Mouse (Mus musculus) forebrain, postnatal 0 days (tissue): ENCODE measurements at regions not wholly inside any gene's neighbourhood (a gene's known extent, or its start where the extent isn't known, plus 50 kb on each side); places are given as distances from the start of the nearest gene placed in this dataset.

Experiments used
- ATAC-seq: fragments of 200-750 bp; cut with Nextera tagmentation; 2 replicates; pipeline ENCODE4 v1.8.0; 2017; ENCODE audit warnings: mild to moderate bottlenecking, moderate library complexity
- DNase-seq: peaks from one replicate; pipeline ENCODE4 v3.0.0-alpha.2; 2015
- H3K27ac ChIP-seq: fragments of 300-500 bp; sonication (generic); 2 replicates; pipeline ENCODE4 v1.5.1; 2014; ENCODE audit warnings: low read depth, mild to moderate bottlenecking, antibody characterized with exemption, low read length, moderate library complexity, mixed read lengths
- H3K27me3 ChIP-seq: fragments of 300-500 bp; sonication (generic); 2 replicates; pipeline ENCODE4 v1.6.1; 2014; ENCODE audit warnings: mild to moderate bottlenecking, low read length, mixed read lengths; ENCODE audit not compliant: insufficient read depth
- H3K36me3 ChIP-seq: fragments of 300-500 bp; sonication (generic); 2 replicates; pipeline ENCODE4 v1.6.1; 2014; ENCODE audit warnings: mild to moderate bottlenecking, moderate library complexity; ENCODE audit not compliant: insufficient read depth
- H3K4me1 ChIP-seq: fragments of 300-500 bp; sonication (generic); 2 replicates; pipeline ENCODE4 v1.6.1; 2014; ENCODE audit warnings: antibody characterized with exemption; ENCODE audit not compliant: insufficient read depth
- H3K4me2 ChIP-seq: fragments of 300-500 bp; sonication (generic); 2 replicates; pipeline ENCODE4 v1.6.1; 2014; ENCODE audit warnings: low read depth, mild to moderate bottlenecking, moderate library complexity
- H3K4me3 ChIP-seq: fragments of 300-500 bp; sonication (generic); 2 replicates; pipeline ENCODE4 v1.5.1; 2014; ENCODE audit warnings: low read depth, low read length, mixed read lengths
- H3K9ac ChIP-seq: fragments of 300-500 bp; sonication (generic); 2 replicates; pipeline ENCODE4 v1.6.1; 2014; ENCODE audit warnings: mild to moderate bottlenecking
- H3K9me3 ChIP-seq: fragments of 300-500 bp; sonication (generic); 2 replicates; pipeline ENCODE4 v1.6.1; 2016; ENCODE audit warnings: low read length
- CTCF ChIP-seq: sonication (generic); IDR thresholded peaks from 2 replicates; pipeline ENCODE4 v1.5.1; 2016; ENCODE audit warnings: antibody characterized with exemption, control low read depth, low read depth
- WGBS: fragments of 180-500 bp; shearing (Covaris S2); extraction: QIAGEN DNeasy Blood & Tissue Kit; methylation state at CpG from one replicate; pipeline ENCODE4 v1.1.7; 2014; 5-methylcytosine and 5-hydroxymethylcytosine counted together

- no peak overlapping the region for H3K4me2 ChIP-seq
- no peaks in the 10 kb centered on the region for H3K27me3 ChIP-seq
- no peak for DNase-seq
- H3K9me3 ChIP-seq, result no peaks in the 10 kb centered on the region
- no peak for TF ChIP-seq CTCF
- WGBS, result 92% methylated on average over 4 of the region's 4 CpGs
- H3K9ac ChIP-seq, result no peak overlapping the region
- no peaks in the 10 kb centered on the region for H3K4me1 ChIP-seq
- H3K36me3 ChIP-seq, result no peaks in the 10 kb centered on the region
- H3K4me3 ChIP-seq, result no peak overlapping the region
- H3K27ac ChIP-seq, result no peak overlapping the region
- no peak for ATAC-seq
Observed at GRCm38 (mm10) chr4:93494319-93494718, 159.0 kb upstream of the Tusc1 start.

GRCm38 (mm10) chr4:93493905-93494304 is 158.6 kb upstream of the Tusc1 start:
- Histone ChIP-seq H3K27me3 (no peaks in the 10 kb centered on the region), H3K9me3 (no peaks in the 10 kb centered on the region), H3K4me3 (no peak overlapping the region), H3K4me1 (no peaks in the 10 kb centered on the region), H3K9ac (no peak overlapping the region), H3K4me2 (no peak overlapping the region), H3K27ac (no peak overlapping the region), H3K36me3 (no peaks in the 10 kb centered on the region)
- TF ChIP-seq CTCF, result no peak
- 93% methylated on average over 2 of the region's 2 CpGs for WGBS
- ATAC-seq, result no peak
- DNase-seq, result no peak

GRCm38 (mm10) chr4:93493326-93493725 is 158.0 kb upstream of the Tusc1 start:
- H3K27me3 ChIP-seq, result no peaks in the 10 kb centered on the region
- no peak overlapping the region for H3K4me2 ChIP-seq
- ATAC-seq (no peak), DNase-seq (no peak)
- TF ChIP-seq CTCF, result no peak
- H3K4me3 ChIP-seq, result no peak overlapping the region
- H3K9me3 ChIP-seq, result no peaks in the 10 kb centered on the region
- H3K36me3 ChIP-seq, result no peaks in the 10 kb centered on the region
- no peak overlapping the region for H3K27ac ChIP-seq
- no peaks in the 10 kb centered on the region for H3K4me1 ChIP-seq
- H3K9ac ChIP-seq, result no peak overlapping the region

- no peaks in the 10 kb centered on the region for H3K36me3 ChIP-seq
- no peaks in the 10 kb centered on the region for H3K27me3 ChIP-seq
- 84% methylated on average over 1 of the region's 1 CpGs for WGBS
- H3K4me1 ChIP-seq, result no peaks in the 10 kb centered on the region
- H3K4me3 ChIP-seq, result no peak overlapping the region
- no peak for ATAC-seq
- no peak for DNase-seq
- no peak for TF ChIP-seq CTCF
- no peak overlapping the region for H3K27ac ChIP-seq
- no peak overlapping the region for H3K9ac ChIP-seq
- no peaks in the 10 kb centered on the region for H3K9me3 ChIP-seq
- H3K4me2 ChIP-seq, result no peak overlapping the region
Observed at GRCm38 (mm10) chr4:93488570-93488969, 153.3 kb upstream of the Tusc1 start.

- DNase-seq (no peak), ATAC-seq (no peak)
- no peak overlapping the region for H3K27ac ChIP-seq
- H3K4me3 ChIP-seq, result no peak overlapping the region
- TF ChIP-seq CTCF, result no peak
- H3K36me3 ChIP-seq, result no peaks in the 10 kb centered on the region
- H3K4me2 ChIP-seq, result no peak overlapping the region
- no peaks in the 10 kb centered on the region for H3K27me3 ChIP-seq
- no peak overlapping the region for H3K9ac ChIP-seq
- H3K4me1 ChIP-seq, result no peaks in the 10 kb centered on the region
- no peaks in the 10 kb centered on the region for H3K9me3 ChIP-seq
- WGBS, result 83% methylated on average over 1 of the region's 1 CpGs
Observed at GRCm38 (mm10) chr4:93486455-93486854, 151.1 kb upstream of the Tusc1 start.

GRCm38 (mm10) chr4:93481247-93481646 is 145.9 kb upstream of the Tusc1 start:
- no peak for ATAC-seq
- H3K36me3 ChIP-seq, result no peaks in the 10 kb centered on the region
- H3K9me3 ChIP-seq, result no peaks in the 10 kb centered on the region
- WGBS, result 94% methylated on average over 1 of the region's 1 CpGs
- DNase-seq, result no peak
- H3K9ac ChIP-seq, result no peak overlapping the region
- no peak overlapping the region for H3K27ac ChIP-seq
- no peaks in the 10 kb centered on the region for H3K27me3 ChIP-seq
- no peaks in the 10 kb centered on the region for H3K4me1 ChIP-seq
- H3K4me3 ChIP-seq, result no peak overlapping the region
- TF ChIP-seq CTCF, result no peak
- H3K4me2 ChIP-seq, result no peak overlapping the region

GRCm38 (mm10) chr4:93477189-93477767 is 142.0 kb upstream of the Tusc1 start:
- H3K4me1 ChIP-seq, result no peaks in the 10 kb centered on the region
- no peaks in the 10 kb centered on the region for H3K27me3 ChIP-seq
- H3K9ac ChIP-seq, result no peak overlapping the region
- H3K4me2 ChIP-seq, result no peak overlapping the region
- no peaks in the 10 kb centered on the region for H3K9me3 ChIP-seq
- no peak for DNase-seq
- H3K4me3 ChIP-seq, result no peak overlapping the region
- no peaks in the 10 kb centered on the region for H3K36me3 ChIP-seq
- TF ChIP-seq CTCF, result no peak
- no peak for ATAC-seq
- H3K27ac ChIP-seq, result no peak overlapping the region

GRCm38 (mm10) chr4:93467998-93468397 is 132.7 kb upstream of the Tusc1 start:
- no peaks in the 10 kb centered on the region for H3K36me3 ChIP-seq
- no peak overlapping the region for H3K9ac ChIP-seq
- WGBS, result 98% methylated on average over 1 of the region's 1 CpGs
- no peak overlapping the region for H3K4me3 ChIP-seq
- DNase-seq (no peak), ATAC-seq (no peak)
- no peak overlapping the region for H3K4me2 ChIP-seq
- no peak overlapping the region for H3K27ac ChIP-seq
- no peak for TF ChIP-seq CTCF
- H3K4me1 ChIP-seq, result no peaks in the 10 kb centered on the region
- no peaks in the 10 kb centered on the region for H3K9me3 ChIP-seq
- no peaks in the 10 kb centered on the region for H3K27me3 ChIP-seq
